Mouse (Mus musculus) bone marrow, adult 2 months (tissue): ENCODE data around the gene Carmil3.

Experiments
- CTCF ChIP-seq: fragments of 200-500 bp; IDR thresholded peaks from 2 replicates; pipeline ENCODE4 v1.5.1; 2011; ENCODE audit warnings: low read length, control low read depth; ENCODE audit not compliant: control insufficient read depth, insufficient read depth
- POLR2A ChIP-seq: fragments of 200-500 bp; IDR thresholded peaks from 2 replicates; pipeline ENCODE4 v1.6.1; 2011; ENCODE audit warnings: low read depth, mild to moderate bottlenecking, control low read depth, low read length, borderline replicate concordance; ENCODE audit not compliant: control insufficient read depth

- TF ChIP-seq POLR2A, result no peak
- TF ChIP-seq CTCF, result no peak
Measured at GRCm38 (mm10) chr14:55505612-55506011, 15.2 kb downstream of the Carmil3 start.
